Mouse (Mus musculus): Measurements from ENCODE around the gene Zfp341. TPM values are rescaled to one million over a fixed set of nuclear protein-coding genes. Genes with fewer than 3 reads are reported as not detected.

Gene Zfp341
- polyA plus RNA-seq, 1 experiment from 2014 or later = 2.3 TPM

DNA sequence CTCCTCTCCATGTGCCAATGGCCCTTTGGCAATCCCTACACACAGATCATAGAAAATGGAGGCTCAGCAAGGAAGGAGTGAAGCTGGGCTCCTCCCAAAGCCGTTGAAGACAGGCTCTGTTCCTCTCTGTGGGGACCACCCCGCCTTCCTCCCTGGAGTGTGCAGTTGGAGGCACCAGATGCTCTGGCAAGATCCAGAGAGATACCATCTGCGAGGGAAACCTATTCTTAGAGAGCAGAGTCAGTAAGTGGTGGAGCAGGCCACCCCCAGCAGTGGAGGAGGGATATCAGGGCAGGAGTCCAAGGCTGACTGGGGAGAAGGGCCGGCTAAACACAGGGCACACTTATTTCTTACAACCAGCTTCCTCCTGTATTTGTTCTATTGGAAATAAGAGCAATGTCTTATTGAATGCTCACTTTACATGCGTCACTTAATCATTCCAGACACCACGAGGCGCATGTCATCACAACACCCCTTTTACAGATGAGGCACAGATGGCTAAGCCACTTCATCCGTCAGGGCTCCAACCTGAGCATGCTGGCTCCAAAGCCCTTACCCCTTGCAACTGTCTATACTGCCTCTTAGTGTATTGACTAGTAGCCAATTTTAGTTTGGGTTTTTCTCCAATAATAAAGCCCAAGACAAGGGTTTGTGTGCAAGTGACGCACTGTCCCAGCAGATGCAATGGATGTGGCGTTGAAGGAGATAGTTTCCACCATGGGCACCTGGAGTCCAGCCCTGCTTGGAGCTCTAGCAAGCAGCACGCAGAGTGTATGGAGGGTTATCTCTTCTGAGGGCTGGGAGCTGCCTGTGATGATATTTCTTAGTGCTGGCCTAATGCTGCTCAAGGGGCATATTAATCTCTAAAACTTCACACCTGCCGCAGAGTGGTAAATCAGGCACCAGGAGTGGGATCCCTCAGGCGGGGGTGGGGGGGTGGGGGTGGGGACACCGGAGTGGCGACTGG, 28.9 kb upstream of the Zfp341 start:
- Histone ChIP-seq H3K27ac (ENCODE audit: low read length) (no peak overlapping the region), H3K27me3 (ENCODE audit: control insufficient read depth, insufficient read depth, low read depth, low read length) (no peaks in the 10 kb centered on the region), H3K4me2 (ENCODE audit: low read depth, low read length) (no peak overlapping the region), H3K36me3 (ENCODE audit: control insufficient read depth, insufficient read depth) (peaks cover 14% of the 10 kb centered on the region), H3K4me3 (ENCODE audit: low read depth, low read length) (no peak overlapping the region), H3K9me3 (replicated peaks; ENCODE audit: control insufficient read depth, low read length) (no peaks in the 10 kb centered on the region), H3K9ac (ENCODE audit: low read depth, low read length) (no peak overlapping the region), H3K4me1 (ENCODE audit: control insufficient read depth, low read depth, low read length) (peaks cover 12% of the 10 kb centered on the region)
- 40% methylated on average over 15 of the region's 15 CpGs for WGBS (ENCODE audit: insufficient replicate concordance)
- peak; percentile 35 for ATAC-seq (ENCODE audit: low read depth)

DNA sequence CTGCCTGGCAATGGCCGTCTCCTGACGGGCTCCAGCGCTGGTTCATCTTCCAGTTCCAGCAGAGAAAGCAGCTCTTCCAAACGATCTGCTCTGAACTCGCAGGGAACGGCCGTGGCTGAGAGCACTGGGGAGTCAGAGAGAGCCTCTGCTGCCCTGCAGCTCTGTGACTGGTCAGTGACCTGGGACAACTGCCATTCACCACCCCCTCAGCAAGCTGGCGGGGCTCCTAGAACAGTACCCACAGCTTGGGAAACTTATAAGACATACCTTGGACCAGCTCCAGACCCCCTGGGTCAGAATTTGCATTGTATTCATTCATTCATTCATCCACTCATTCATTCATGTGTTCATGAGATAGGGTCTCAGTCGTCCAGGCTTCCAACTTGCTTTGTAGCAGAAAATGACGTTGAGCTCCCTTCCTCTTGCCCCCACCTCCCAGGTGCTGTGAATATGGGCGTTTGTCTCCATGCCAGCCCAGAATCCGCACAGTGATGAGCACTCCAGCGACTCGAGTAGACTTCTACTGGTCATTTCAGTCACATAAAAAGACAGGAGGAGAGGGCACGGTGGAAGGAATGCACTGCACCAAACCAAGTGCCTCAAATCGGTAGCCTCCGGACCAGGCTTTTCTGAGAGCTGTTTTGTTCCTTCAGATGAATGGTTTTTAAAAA, 28.0 kb upstream of the Zfp341 start:
- Histone ChIP-seq H3K9me3 (replicated peaks; ENCODE audit: control insufficient read depth, low read length) (no peaks in the 10 kb centered on the region), H3K4me2 (ENCODE audit: low read depth, low read length) (no peak overlapping the region), H3K27ac (ENCODE audit: low read length) (no peak overlapping the region), H3K9ac (ENCODE audit: low read depth, low read length) (no peak overlapping the region), H3K27me3 (ENCODE audit: control insufficient read depth, insufficient read depth, low read depth, low read length) (no peaks in the 10 kb centered on the region), H3K36me3 (ENCODE audit: control insufficient read depth, insufficient read depth) (peaks cover 14% of the 10 kb centered on the region), H3K4me1 (ENCODE audit: control insufficient read depth, low read depth, low read length) (peaks cover 12% of the 10 kb centered on the region), H3K4me3 (ENCODE audit: low read depth, low read length) (no peak overlapping the region)
- ATAC-seq (ENCODE audit: low read depth) = no peak
- WGBS (ENCODE audit: insufficient replicate concordance) = 65% methylated on average over 17 of the region's 17 CpGs

DNA sequence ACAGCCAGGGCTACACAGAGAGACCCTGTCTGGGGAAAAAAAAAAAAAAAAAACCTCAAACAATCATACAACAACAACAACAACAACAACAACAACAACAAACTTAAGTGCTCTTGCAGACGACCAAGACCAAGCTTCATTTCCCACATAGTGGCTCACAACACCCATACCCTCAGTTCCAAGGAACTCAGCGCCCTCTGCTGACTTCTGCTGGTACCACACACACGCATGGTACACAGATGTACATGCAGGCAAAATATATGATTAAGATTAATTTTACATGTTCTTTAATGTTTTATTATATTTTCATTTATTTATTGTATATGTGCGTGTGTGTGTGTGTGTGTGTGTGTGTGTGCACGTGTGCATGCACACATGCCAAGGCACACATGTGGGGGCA, 26.7 kb upstream of the Zfp341 start:
- no peak overlapping the region for H3K4me3 ChIP-seq (ENCODE audit: low read depth, low read length)
- H3K36me3 ChIP-seq (ENCODE audit: control insufficient read depth, insufficient read depth) = peaks cover 16% of the 10 kb centered on the region
- peaks cover 12% of the 10 kb centered on the region for H3K4me1 ChIP-seq (ENCODE audit: control insufficient read depth, low read depth, low read length)
- no peak for ATAC-seq (ENCODE audit: low read depth)
- H3K9me3 ChIP-seq (replicated peaks; ENCODE audit: control insufficient read depth, low read length) = no peaks in the 10 kb centered on the region
- no peak overlapping the region for H3K4me2 ChIP-seq (ENCODE audit: low read depth, low read length)
- WGBS (ENCODE audit: insufficient replicate concordance) = 68% methylated on average over 5 of the region's 5 CpGs
- H3K9ac ChIP-seq (ENCODE audit: low read depth, low read length) = no peak overlapping the region
- H3K27ac ChIP-seq (ENCODE audit: low read length) = no peak overlapping the region
- H3K27me3 ChIP-seq (ENCODE audit: control insufficient read depth, insufficient read depth, low read depth, low read length) = no peaks in the 10 kb centered on the region

DNA sequence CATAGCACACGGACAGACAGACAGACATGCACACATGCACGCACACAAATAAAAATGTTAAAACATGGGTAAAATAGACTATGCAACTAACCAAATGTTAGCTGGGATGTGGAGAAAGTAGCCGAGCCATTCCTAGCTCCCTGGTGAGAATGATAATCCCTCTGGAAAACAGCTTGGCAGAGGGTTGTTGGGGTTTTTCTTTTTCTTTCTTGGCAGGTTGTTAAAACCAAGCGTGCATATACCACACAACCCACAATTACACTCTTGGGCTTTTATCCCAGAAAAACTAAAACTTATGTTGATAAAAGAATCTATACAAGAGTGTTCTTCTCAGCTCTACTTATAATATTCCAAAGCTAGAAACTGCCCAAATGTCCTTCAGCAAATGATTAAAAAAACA, 24.0 kb upstream of the Zfp341 start:
- ATAC-seq (ENCODE audit: low read depth) = no peak
- peaks cover 26% of the 10 kb centered on the region for H3K36me3 ChIP-seq (ENCODE audit: control insufficient read depth, insufficient read depth)
- no peak overlapping the region for H3K9ac ChIP-seq (ENCODE audit: low read depth, low read length)
- no peaks in the 10 kb centered on the region for H3K9me3 ChIP-seq (replicated peaks; ENCODE audit: control insufficient read depth, low read length)
- 69% methylated on average over 4 of the region's 4 CpGs for WGBS (ENCODE audit: insufficient replicate concordance)
- no peak overlapping the region for H3K4me3 ChIP-seq (ENCODE audit: low read depth, low read length)
- H3K27me3 ChIP-seq (ENCODE audit: control insufficient read depth, insufficient read depth, low read depth, low read length) = no peaks in the 10 kb centered on the region
- no peak overlapping the region for H3K4me2 ChIP-seq (ENCODE audit: low read depth, low read length)
- peaks cover 1% of the 10 kb centered on the region for H3K4me1 ChIP-seq (ENCODE audit: control insufficient read depth, low read depth, low read length)
- H3K27ac ChIP-seq (ENCODE audit: low read length) = no peak overlapping the region

DNA sequence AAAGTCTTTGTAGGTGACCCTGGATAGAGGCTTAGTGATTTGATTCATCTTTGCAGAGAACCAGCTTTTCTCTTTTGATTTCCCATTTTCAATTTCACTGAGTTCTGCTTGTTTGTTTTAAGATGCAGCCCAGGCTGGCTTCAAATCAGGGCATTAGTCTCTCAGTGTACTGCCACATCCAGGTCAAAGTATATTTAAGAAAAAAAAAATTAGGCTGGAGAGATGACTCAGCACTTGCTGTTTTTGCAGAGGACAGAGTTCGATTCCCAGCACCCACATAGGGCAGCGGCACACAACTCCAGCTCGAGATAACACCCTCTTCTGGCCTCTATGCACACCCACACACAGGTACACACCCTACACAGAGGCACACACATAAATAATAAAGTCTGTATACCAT, 21.9 kb upstream of the Zfp341 start:
- WGBS (ENCODE audit: insufficient replicate concordance) = 63% methylated on average over 3 of the region's 3 CpGs
- ATAC-seq (ENCODE audit: low read depth) = no peak
- Histone ChIP-seq H3K4me2 (ENCODE audit: low read depth, low read length) (no peak overlapping the region), H3K9me3 (replicated peaks; ENCODE audit: control insufficient read depth, low read length) (no peaks in the 10 kb centered on the region), H3K4me3 (ENCODE audit: low read depth, low read length) (no peak overlapping the region), H3K27ac (ENCODE audit: low read length) (no peak overlapping the region), H3K27me3 (ENCODE audit: control insufficient read depth, insufficient read depth, low read depth, low read length) (no peaks in the 10 kb centered on the region), H3K36me3 (ENCODE audit: control insufficient read depth, insufficient read depth) (peaks cover 36% of the 10 kb centered on the region), H3K4me1 (ENCODE audit: control insufficient read depth, low read depth, low read length) (no peaks in the 10 kb centered on the region), H3K9ac (ENCODE audit: low read depth, low read length) (no peak overlapping the region)

DNA sequence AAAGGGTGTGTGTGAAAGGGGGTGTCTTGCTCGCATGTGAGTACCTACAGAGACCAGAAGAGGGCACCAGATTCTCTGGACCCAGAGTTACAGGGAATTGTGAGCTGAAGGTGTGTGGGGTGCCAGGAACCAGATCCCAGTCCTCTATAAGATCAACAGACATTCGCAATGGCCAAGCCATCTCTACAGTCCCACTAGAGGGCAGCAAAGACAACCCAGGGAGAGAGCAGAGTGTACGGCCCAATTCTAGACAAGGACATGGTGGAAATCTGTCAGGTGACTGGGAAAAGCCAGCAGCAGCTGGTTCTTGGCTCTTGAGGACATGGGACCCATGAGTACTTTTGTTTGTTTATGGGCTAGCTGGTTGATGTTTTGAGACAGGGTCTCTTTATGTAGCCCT, 20.1 kb upstream of the Zfp341 start:
- ATAC-seq (ENCODE audit: low read depth) = peak; percentile 37; the same call in 1 of the 2 replicates
- Histone ChIP-seq H3K27me3 (ENCODE audit: control insufficient read depth, insufficient read depth, low read depth, low read length) (no peaks in the 10 kb centered on the region), H3K9ac (ENCODE audit: low read depth, low read length) (no peak overlapping the region), H3K4me3 (ENCODE audit: low read depth, low read length) (no peak overlapping the region), H3K27ac (ENCODE audit: low read length) (no peak overlapping the region), H3K36me3 (ENCODE audit: control insufficient read depth, insufficient read depth) (peaks cover 24% of the 10 kb centered on the region), H3K4me1 (ENCODE audit: control insufficient read depth, low read depth, low read length) (no peaks in the 10 kb centered on the region; the same call in none of the 2 replicates), H3K9me3 (replicated peaks; ENCODE audit: control insufficient read depth, low read length) (no peaks in the 10 kb centered on the region), H3K4me2 (ENCODE audit: low read depth, low read length) (no peak overlapping the region)
- 78% methylated on average over 3 of the region's 3 CpGs for WGBS (ENCODE audit: insufficient replicate concordance)

DNA sequence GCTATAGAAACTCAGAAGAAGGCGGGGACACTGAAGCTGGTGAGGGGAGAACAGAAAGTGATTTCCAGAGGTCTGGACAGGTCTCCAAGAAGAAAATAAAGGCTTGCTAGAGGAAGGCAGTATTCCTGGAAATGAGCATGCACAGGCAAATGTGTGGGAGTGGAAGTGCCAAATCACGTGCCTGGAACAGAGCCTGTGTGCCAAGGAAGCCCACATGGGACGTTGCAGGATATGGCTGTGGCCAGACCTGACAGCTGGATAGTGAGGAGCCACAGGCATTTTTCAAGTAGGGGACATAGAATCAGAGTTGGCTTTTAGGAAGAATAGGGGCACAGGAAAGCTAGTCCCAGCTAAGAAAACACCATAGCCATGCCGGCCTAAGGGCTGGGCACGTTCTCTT, 17.3 kb upstream of the Zfp341 start:
- no peak overlapping the region for H3K27ac ChIP-seq (ENCODE audit: low read length)
- H3K4me1 ChIP-seq (ENCODE audit: control insufficient read depth, low read depth, low read length) = peaks cover 2% of the 10 kb centered on the region
- no peak overlapping the region for H3K9ac ChIP-seq (ENCODE audit: low read depth, low read length)
- H3K9me3 ChIP-seq (replicated peaks; ENCODE audit: control insufficient read depth, low read length) = no peaks in the 10 kb centered on the region
- H3K27me3 ChIP-seq (ENCODE audit: control insufficient read depth, insufficient read depth, low read depth, low read length) = no peaks in the 10 kb centered on the region
- H3K36me3 ChIP-seq (ENCODE audit: control insufficient read depth, insufficient read depth) = peaks cover 22% of the 10 kb centered on the region
- no peak overlapping the region for H3K4me3 ChIP-seq (ENCODE audit: low read depth, low read length)
- H3K4me2 ChIP-seq (ENCODE audit: low read depth, low read length) = no peak overlapping the region
- no peak for ATAC-seq (ENCODE audit: low read depth)
- WGBS (ENCODE audit: insufficient replicate concordance) = 73% methylated on average over 5 of the region's 5 CpGs

DNA sequence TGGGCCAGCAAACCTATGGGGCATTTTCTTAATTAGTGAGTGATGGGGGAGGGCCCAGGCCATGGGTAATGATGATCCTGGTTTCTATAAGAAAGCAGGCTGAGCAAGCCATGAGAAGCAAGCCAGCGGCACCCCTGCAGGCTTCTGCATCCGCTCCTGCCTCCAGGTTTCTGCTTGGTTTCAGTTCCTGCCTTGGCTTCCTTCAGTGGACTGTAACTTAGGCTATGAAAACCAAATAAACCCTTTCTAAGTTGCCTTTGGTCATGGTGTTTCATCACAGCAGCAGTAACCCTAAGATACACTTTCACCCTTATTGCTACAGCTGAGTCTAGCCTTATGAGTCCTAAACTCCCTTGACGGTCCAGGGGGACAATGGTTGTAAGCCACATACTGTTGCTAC, 15.7 kb upstream of the Zfp341 start:
- H3K4me3 ChIP-seq (ENCODE audit: low read depth, low read length) = no peak overlapping the region
- peaks cover 20% of the 10 kb centered on the region for H3K36me3 ChIP-seq (ENCODE audit: control insufficient read depth, insufficient read depth)
- H3K4me2 ChIP-seq (ENCODE audit: low read depth, low read length) = no peak overlapping the region
- WGBS (ENCODE audit: insufficient replicate concordance) = 78% methylated on average over 3 of the region's 3 CpGs
- no peak for ATAC-seq (ENCODE audit: low read depth)
- H3K27ac ChIP-seq (ENCODE audit: low read length) = no peak overlapping the region
- peaks cover 3% of the 10 kb centered on the region for H3K4me1 ChIP-seq (ENCODE audit: control insufficient read depth, low read depth, low read length)
- H3K9ac ChIP-seq (ENCODE audit: low read depth, low read length) = no peak overlapping the region
- no peaks in the 10 kb centered on the region for H3K9me3 ChIP-seq (replicated peaks; ENCODE audit: control insufficient read depth, low read length)
- H3K27me3 ChIP-seq (ENCODE audit: control insufficient read depth, insufficient read depth, low read depth, low read length) = no peaks in the 10 kb centered on the region

DNA sequence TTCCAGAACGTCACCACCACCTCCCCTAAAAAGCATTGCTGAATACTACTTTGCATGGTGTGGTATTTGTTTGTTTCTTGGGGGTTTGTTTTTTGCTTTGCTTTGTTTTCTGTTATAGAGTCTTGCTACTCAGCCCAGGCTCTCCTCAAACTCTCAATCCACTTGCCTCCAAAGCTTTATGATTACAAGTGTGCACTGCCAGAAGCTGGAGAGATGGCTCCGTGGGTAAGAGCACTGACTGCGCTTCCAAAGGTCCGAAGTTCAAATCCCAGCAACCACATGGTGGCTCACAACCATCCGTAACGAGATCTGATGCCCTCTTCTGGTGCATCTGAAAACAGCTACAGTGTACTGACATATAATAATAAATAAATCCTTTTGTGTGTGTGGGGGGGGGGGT, 12.5 kb upstream of the Zfp341 start:
- 71% methylated on average over 6 of the region's 6 CpGs for WGBS (ENCODE audit: insufficient replicate concordance)
- Histone ChIP-seq H3K9me3 (replicated peaks; ENCODE audit: control insufficient read depth, low read length) (no peaks in the 10 kb centered on the region), H3K4me1 (ENCODE audit: control insufficient read depth, low read depth, low read length) (peaks cover 19% of the 10 kb centered on the region), H3K4me3 (ENCODE audit: low read depth, low read length) (no peak overlapping the region), H3K9ac (ENCODE audit: low read depth, low read length) (no peak overlapping the region), H3K4me2 (ENCODE audit: low read depth, low read length) (no peak overlapping the region), H3K36me3 (ENCODE audit: control insufficient read depth, insufficient read depth) (peaks cover 4% of the 10 kb centered on the region), H3K27me3 (ENCODE audit: control insufficient read depth, insufficient read depth, low read depth, low read length) (no peaks in the 10 kb centered on the region), H3K27ac (ENCODE audit: low read length) (no peak overlapping the region)
- ATAC-seq (ENCODE audit: low read depth) = no peak
